Mouse (Mus musculus): Measurements from ENCODE around the gene Ddr2.

The Ddr2 gene

DNA sequence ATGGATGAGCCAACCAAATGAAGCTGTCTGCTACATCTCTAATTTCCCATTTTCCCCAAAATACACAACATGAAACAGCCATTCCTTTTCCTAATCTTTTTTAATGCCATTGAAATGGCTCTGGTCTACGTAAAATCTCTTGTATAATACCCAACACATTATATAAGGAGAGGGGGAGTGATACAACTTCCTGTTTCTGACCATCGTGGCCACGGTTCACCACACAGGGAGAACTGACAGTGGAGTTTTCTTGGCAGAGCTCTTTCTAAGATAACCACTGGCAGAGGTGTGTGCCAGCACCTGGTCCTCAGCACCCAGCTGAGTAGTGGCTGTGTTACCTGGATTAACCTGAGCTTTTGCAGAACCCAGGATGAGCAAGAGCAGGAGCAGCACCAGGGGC lies 75.0 kb downstream of the Ddr2 start:
- 83% methylated on average over 3 of the region's 3 CpGs for WGBS

DNA sequence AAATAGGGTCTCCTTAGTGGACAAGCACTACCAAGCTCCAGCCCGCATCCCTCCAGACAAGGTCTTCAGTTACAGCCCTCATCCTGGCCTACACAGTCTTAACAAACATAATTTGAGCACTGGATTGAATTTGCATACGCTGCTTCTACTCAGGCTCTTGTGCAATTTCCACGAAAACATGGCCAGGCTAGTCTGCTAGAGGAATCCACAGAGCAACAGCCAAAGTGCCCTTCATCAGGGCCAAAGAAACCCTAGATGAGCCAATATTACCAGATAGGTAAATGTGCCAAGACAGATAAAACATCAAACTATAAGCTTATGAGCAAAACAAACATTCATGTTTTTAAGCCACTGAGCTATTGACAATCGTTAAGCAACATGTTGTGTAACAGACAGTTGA lies 75.6 kb downstream of the Ddr2 start:
- 88% methylated on average over 4 of the region's 4 CpGs for WGBS

DNA sequence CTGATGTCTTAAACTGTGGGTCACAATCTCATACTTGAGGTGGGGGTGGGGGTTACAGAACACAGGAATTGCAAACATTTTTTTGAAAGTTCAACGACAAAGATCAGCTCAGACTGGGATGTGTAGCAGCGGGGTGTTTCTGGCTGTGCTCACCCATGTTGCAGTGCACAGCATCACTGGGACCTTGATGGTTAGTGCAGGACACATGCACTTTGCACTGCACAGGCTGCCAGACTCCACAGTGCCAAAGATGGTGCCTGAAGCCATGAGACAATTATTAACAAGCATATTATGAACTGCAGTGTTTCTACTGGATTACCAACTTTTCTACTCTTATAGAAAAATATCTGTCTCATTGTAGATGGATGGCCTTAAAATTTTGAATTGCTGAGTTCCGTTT lies 78.9 kb downstream of the Ddr2 start:
- WGBS = 86% methylated on average over 3 of the region's 3 CpGs

DNA sequence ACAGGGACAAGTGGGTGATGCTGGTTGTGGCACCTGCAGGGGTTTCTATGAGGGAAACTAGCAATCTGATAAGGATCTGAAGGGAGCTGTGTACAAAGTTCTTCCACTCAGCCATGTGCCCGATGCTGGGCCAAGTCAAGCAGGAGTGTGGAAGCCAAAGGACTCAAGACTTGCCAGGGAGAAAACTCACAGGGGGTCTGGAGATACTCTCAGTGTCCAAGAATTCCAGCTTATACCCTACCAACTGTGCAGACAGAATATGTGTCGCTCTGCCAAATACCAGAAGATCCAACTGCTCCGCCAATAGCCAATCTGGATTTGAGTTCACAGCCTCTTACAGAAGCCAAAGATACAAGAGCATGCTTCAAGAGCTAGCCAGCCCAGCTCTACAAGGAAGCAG lies 95.8 kb downstream of the Ddr2 start:
- WGBS = 84% methylated on average over 3 of the region's 3 CpGs

DNA sequence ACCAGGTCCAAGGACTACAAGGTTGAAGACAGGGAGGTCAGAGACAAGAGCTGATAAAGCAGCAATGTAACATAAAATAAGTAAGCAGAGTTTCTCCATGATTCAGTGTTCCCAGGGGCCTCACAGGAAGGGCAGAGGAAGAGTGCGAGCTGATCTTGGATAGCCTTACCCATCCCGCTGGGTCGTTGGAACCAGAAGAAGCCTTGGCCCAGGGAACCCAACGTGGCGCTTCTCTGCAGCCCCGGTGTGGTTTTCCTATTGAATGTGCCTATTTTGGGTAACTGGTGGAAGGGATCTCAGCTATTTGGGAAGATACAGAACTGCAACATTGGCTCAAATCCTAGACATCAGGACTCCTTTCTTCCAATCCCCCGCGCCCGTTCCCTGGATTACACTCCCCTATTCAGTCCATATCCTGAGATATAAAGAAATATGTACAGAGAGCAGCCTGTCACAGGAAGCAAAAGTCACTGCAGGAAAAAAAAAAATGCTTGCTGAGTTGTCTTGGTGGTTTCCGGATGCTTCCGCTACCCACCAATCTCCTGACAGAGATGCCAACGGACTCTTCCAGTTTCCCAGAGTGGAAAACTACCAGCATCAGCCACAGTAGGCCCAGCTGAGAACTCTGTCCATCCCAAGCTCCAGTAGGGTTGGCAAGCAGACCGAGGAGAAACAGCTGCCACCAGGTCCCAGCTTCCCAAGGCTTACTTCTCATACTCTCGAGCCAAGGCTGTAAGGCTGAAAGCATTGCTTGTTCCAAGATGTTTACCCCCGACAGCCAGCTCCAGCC lies 99.7 kb downstream of the Ddr2 start:
- 76% methylated on average over 15 of the region's 15 CpGs for WGBS

DNA sequence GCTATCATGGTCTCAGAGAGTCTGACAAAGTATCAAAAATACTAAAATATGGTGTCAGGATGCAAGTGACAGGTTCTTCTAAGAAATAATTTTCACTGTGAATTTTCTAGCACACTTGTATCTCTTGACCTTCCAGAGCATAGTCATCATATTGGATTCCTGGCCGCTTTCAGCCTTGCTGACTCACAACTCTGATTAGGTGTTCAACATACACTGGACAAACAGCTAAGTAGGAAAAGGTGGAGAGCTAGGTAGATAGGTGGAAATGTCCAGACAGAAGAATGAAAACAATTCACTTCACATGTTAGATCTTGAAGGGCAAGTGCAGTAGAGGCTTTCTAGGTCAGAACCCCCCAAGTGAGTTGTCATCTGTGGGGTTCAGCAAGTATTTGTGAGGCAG lies 101.3 kb downstream of the Ddr2 start:
- WGBS = 93% methylated on average over 1 of the region's 1 CpGs

DNA sequence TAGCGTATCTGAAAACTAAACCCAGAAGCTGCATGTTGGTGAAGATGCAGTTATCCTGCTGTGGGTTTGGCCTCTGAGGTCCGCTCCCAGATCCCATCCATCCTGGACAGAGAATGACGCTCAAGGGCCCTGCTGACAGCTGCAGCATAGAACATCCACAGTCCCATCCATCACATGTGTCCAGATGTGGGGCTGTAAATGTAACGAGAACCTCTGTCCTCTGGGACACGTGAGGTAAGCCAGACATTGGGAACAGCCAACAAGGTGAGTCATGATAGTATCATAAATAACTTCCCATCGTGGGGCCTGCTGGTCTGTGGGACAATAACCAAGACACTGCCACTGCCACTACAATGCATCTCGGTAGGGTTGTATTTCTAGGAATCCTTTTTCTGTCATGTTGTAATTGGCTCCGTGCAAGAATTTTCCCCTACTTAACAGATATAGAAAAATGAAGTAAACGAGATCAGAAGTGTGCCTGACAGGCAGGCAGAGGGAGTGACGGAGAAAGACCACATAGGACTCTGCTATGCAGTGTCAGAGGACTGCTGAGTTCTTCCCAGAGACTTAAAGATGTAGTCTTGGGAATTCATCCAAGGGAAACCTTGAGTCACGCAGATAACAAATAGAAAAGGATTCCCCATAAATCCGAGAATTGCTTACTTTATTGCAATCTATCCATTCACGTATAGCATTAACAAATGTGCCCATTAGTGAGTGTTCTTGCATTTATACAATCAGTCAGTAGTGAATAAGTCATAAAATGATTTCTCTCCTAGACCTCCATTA lies 101.9 kb downstream of the Ddr2 start:
- 84% methylated on average over 13 of the region's 13 CpGs for WGBS

DNA sequence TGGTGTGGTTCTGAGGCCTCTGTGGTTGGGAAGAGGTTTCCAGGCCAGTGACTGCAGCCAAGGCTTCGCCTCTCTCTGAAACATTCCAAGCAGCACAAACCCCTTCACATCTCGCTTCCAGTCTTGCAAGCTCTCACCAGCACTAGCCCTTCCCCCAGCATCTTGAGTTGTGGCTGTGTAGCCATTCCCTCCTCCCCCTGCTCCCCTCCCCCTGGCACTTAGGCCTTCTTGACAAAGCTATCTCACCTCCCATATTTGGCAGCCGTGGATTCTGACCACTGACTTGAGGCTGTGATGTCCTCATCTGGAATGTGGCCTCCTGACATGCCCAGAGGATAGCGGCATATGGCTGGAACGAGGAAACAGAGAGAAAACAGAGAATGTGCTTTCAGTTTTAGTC lies 104.0 kb downstream of the Ddr2 start:
- 69% methylated on average over 5 of the region's 5 CpGs for WGBS

DNA sequence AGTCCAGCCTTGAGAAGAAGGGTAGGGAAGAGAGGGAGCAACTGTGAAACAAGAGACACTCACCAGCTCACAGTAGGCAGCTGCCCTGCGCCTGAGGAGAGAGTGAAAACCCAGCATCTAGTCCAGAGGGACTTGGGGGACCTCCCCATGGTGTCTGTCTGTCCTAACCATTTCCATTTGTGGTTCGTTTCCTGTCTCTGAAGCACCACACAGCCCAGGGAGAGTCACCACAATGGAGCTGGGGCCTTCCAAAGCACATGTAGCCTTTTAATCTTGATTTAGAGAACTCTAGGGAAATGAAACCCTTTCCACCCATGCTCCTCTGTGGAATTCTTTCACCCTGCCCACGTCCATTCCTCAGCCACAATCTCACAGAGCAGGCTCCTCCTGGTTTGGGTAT lies 105.3 kb downstream of the Ddr2 start:
- 87% methylated on average over 3 of the region's 3 CpGs for WGBS

DNA sequence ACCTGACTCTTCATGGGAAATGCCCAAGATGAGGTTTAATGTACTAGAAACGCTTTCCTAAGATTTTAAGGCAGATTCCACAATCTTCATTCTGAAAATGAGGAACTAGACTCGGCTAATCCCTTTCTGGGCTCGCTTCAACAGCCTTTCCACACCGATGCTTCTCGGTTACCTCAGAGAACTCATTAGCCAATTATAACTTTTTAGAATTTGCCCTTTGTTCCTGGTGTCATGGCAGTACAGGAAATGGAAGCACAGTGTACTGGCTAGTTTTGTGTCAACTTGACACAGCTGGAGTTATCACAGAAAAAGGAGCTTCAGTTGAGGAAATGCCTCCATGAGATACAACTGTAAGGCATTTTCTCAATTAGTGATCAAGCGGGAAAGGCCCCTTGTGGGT lies 116.7 kb downstream of the Ddr2 start:
- WGBS = 85% methylated on average over 6 of the region's 6 CpGs

DNA sequence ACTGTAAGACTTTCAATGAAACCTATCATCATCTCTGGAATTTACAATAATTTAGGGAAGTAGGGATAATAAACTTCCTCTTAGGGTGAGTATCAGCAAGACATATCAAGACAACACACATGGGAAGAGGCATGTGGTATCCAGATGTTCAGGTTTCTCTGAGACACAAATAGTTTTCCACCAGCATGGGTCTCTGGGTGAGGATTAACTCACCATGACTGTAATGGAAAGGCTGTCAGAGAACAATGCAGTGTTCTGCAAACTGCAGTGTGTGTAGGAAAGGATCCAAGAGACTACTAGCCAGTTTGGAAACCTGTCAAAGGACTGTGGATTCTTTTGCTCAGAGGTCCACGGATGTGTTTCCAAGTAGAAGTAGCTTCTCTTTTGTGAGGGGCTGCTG lies 124.4 kb downstream of the Ddr2 start:
- WGBS = 28% methylated on average over 1 of the region's 1 CpGs

DNA sequence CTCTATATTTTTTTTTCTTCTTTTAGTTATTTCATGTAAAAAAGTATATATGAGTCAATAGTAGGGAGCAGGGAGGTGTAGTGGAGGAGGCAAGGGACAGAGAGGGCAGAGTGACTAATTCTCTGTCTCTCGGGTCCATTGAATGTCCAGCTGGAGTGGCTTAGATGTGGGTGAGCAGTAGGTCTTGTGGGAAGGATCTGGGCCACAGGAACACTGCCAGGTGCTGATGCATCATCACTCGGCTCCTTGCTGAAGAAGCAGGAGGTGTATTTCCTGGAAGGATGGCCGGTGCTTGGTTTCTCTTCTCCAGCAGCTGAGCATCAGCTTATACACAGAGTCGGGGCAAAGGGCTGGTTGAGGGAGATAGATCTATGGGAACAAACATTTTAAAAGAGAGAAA lies 132.9 kb downstream of the Ddr2 start:
- WGBS = 72% methylated on average over 4 of the region's 4 CpGs

DNA sequence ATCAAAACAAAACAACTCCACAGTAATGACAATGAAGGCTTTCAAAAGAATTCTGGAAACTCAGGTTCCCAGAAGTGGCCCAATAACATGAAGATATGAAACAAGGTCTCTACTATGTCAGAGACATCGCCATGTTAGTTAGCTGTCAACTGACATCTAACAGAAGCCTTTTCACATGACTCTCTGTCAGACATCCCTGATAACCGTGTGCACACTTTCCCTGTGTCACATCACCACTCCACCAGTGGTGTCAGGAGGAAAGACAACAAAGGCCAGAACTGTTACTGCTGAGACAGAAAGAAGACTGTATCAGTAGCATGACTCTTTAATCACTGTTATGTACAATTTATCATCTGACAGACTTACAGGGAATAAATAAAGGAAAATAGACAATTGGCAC lies 138.6 kb downstream of the Ddr2 start:
- WGBS = 86% methylated on average over 2 of the region's 2 CpGs

DNA sequence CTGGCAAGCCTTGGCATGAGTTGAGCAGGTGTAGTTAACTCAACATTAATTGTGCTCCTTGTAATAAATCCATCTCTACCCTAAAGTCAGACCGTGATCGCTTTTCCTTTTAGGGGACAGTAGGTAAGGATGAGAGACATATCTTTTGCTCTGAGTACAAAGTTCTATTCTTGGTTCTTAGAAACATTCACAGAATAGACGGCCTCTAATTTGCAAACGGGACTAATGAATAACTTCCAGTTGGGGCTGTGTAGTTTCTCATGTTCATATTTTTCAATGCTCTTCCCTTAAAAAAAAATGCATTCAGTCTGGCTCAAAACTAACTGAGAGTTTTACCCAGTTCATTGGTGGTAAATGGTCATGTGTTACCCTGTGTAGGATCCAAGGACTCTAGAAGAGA lies 139.6 kb downstream of the Ddr2 start:
- 89% methylated on average over 4 of the region's 4 CpGs for WGBS

DNA sequence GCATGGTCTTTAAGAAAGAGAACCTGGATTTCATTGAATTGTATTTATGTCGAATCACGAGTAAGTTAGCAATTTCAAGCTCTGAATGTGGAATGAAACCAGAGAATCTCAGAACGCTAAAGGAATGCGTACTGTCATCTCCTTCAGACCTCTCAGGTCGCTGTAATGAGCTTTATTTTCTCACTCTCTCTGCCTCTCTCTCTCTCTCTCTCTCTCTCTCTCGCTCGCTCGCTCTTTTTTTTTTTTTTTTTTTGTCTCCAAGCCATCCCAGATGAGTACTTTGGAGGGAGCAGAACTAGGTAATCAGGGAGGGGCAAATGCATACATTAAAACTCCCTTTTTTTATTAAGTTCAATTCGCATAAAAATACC lies 141.1 kb downstream of the Ddr2 start:
- WGBS = under 1% methylated on average over 9 of the region's 9 CpGs

DNA sequence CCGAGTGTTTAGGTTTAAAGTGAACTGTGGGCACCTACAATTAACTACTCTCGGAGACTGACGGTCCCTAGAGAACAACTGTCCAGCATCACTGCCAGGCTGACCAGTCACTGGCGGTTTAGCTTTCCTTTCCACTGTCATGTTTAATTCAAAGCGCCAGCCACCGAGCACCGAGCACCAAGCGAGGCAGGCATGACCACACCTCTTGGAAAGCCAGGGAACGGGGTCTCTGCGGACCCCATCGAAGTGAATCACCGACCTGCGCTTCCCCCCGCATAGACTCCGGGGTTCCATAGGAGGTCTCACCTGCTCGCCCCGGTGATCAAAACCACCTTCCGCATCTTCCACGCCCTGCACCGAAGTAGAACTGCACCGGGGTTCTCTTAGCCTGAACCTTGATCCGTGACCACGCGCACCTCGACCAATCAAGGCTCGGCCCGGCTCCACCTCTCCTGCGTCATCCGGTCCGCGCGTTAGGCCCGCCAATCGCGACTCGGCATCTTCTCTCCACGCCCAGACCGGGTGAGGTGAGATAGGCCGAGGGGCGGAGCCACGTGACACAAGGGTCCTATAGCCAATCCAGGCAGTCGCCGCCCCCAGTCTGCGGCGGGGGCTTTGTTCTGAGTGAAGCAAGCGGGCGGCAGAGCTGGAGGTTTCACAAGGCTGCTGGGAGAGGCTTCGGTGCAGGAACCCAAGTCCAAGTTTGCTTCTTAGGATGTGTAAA lies 141.6 kb downstream of the Ddr2 start, which contains the start of gene Hsd17b7:
Gene Hsd17b7 (minus strand): TSS at position 450 of the 724 bp plus-strand sequence.
- WGBS = 1% methylated on average over 48 of the region's 48 CpGs

DNA sequence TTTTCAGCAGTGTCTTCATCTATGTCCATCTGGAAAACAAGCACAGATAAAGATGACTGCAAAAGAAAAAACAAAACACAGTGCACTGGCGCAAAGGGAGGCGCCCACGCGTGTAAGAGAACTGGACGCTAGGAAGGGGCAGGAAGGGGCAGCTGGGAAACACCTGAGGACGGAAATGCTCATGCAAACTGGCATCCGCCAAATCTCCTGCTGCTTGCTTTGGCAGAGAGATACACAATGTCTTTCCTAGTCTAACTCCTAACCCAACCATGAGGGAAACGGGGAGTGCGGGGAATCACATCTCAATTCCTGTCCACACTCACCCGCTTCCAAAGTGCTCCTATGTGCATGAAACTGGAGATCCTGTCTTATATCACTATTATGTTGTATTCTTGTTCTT lies 157.5 kb downstream of the Ddr2 start:
- 96% methylated on average over 10 of the region's 10 CpGs for WGBS

DNA sequence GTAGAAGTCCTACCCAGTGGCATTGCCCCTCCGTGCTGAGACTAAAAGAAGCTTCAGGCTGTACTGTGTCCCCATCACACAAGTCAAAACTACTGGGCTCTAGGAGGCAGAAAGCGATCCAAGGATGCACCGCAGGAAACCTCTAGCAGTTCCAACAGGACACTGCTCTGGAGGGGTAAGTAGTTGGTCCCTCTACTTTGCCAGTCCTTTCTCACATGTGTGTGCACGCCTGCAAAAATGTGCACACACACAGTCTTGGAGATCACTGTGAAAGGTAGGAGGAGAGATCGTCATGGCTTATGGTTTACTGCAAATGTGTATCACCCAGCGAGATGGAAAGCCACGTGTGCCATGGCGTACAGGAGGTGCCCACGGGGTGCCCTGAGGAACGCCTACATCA lies 157.9 kb downstream of the Ddr2 start:
- WGBS = 95% methylated on average over 10 of the region's 10 CpGs

DNA sequence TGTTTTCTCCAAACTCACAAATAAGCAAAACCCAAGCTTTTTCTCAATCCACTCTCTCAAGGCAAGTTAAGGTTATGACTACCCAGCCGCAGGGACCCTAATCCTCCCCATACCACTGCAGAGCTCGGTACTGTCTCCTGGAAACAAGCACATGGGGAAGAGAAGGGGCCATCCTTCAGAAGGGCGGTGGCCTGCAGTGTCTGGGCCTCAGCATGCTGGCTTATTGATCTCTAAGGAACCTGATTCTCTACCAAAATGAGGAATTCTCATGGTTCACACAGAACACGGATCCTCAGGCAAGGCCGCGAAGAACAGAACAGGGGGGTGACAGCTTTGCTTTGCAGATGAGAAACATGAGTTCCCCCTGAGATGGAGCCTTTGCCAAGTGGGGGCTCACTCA lies 159.0 kb downstream of the Ddr2 start:
- 93% methylated on average over 6 of the region's 6 CpGs for WGBS

DNA sequence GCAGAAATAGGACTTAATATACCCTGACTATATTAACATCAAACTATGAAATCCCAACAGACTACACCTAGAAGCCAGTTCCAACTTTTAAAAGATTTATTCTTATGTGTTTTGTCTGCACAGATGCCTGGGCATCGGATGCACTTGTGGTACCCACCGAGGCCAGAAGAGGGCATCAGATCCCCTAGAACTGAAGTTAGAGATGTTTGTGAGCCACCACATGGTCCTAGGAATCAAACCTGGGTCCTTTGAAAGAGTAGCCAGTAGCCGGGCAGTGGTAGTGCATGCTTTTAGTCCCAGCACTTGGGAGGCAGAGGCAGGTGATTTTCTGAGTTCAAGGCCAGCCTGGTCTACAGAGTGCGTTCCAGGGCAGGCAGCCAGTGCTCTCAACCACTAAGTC lies 159.9 kb downstream of the Ddr2 start:
- 92% methylated on average over 4 of the region's 4 CpGs for WGBS

DNA sequence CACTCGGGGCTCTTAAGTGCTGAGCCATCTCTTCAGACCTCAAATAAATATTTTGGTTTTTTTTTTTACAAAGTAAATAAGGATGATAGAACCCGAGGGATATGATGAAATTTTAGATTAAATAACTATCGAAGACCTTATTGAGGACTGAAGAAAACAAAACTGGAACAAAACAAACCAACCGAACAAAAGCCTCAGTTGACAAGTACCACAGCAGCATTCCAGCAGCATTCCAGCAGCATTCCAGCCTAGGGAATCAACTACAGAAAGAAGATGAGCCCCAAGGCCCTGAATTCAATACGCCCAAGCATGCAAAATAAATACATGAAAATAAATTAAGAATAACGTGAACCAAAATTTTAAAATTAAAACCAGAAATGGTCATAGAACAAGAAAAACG lies 160.6 kb downstream of the Ddr2 start:
- 78% methylated on average over 7 of the region's 7 CpGs for WGBS

DNA sequence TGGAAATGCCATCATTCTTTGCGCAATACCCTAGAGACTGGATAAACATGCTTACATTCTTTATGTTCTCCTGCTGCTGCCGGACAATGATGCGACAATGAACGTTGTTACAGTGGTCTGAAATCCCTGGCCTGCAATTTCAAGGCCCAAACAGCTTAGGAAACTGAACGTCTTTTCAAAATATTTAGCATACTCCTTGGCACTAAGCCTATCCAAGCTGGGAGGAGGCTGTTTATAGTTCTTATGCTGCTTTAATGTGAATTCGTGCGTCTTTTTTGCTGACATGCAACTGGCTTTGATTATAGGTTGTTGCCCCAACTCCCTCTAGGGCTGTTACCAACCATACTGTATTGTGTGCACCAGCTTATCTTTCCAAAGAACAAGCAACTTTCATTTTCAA lies 161.7 kb downstream of the Ddr2 start:
- WGBS = 62% methylated on average over 7 of the region's 7 CpGs

DNA sequence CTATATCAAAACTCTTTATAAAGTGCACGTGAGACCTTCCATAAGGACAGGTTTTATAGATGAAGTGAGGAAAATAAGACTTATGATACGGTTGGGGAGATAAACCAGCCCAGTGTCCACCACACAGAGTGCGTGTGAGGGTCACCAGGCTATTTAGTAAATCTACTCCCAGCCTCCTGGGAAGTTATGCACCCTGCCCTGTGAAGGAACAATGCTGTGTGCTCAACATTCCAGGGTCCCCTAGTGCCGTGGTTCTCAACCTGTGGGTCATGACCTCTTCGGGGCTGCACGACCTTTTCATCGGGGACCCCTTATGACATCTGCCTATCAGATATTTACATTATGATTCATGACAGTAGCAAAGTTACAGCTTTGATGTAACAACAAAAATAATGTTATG lies 162.3 kb downstream of the Ddr2 start:
- 87% methylated on average over 7 of the region's 7 CpGs for WGBS

Measured in cerebral cortex, adult 2 months (tissue).